Mouse (Mus musculus) stomach, embryonic 16.5 days (tissue): ENCODE measurements at regions not wholly inside any gene's neighbourhood (a gene's known extent, or its start where the extent isn't known, plus 50 kb on each side); places are given as distances from the start of the nearest gene placed in this dataset.

Source experiments
- ATAC-seq: fragments of 200-750 bp; cut with Nextera tagmentation; 2 replicates; pipeline ENCODE4 v1.8.0; 2017; ENCODE audit warnings: moderate number of reproducible peaks, moderate TSS enrichment; ENCODE audit not compliant: insufficient read depth, low FRiP score
- H3K27ac ChIP-seq: fragments of 300-500 bp; sonication (generic); 2 replicates; pipeline ENCODE4 v1.5.1; 2014; ENCODE audit warnings: low read length
- H3K27me3 ChIP-seq: fragments of 300-500 bp; sonication (generic); 2 replicates; pipeline ENCODE4 v1.6.1; 2014; ENCODE audit warnings: low read length, control low read depth, mixed read lengths; ENCODE audit not compliant: control insufficient read depth, insufficient read depth
- H3K36me3 ChIP-seq: fragments of 300-500 bp; sonication (generic); 2 replicates; pipeline ENCODE4 v1.6.1; 2014; ENCODE audit warnings: low read length; ENCODE audit not compliant: control insufficient read depth, insufficient read depth
- H3K4me1 ChIP-seq: fragments of 300-500 bp; sonication (generic); 2 replicates; pipeline ENCODE4 v1.6.1; 2014; ENCODE audit warnings: low read length, control low read depth, mixed read lengths; ENCODE audit not compliant: control insufficient read depth, insufficient read depth
- H3K4me2 ChIP-seq: fragments of 300-500 bp; sonication (generic); 2 replicates; pipeline ENCODE4 v1.6.1; 2014; ENCODE audit warnings: low read depth, low read length, mixed read lengths
- H3K4me3 ChIP-seq: fragments of 300-500 bp; sonication (generic); replicated peaks from 2 replicates; pipeline ENCODE4 v1.5.1; 2014; ENCODE audit warnings: mild to moderate bottlenecking, low read length
- H3K9ac ChIP-seq: fragments of 300-500 bp; sonication (generic); 2 replicates; pipeline ENCODE4 v1.6.1; 2014; ENCODE audit warnings: low read length
- H3K9me3 ChIP-seq: fragments of 300-500 bp; sonication (generic); replicated peaks from 2 replicates; pipeline ENCODE4 v1.6.1; 2016; ENCODE audit warnings: low read length, control low read depth; ENCODE audit not compliant: control insufficient read depth
- WGBS: fragments of 180-500 bp; shearing (Covaris S2); extraction: QIAGEN DNeasy Blood & Tissue Kit; methylation state at CpG from one replicate; pipeline ENCODE4 v1.1.7; 2014; 5-methylcytosine and 5-hydroxymethylcytosine counted together

GRCm38 (mm10) chr12:56275556-56276242 is 70.0 kb downstream of the Mbip start:
- Histone ChIP-seq H3K4me1 (no peaks in the 10 kb centered on the region), H3K27me3 (no peaks in the 10 kb centered on the region), H3K36me3 (no peaks in the 10 kb centered on the region), H3K4me3 (no peak overlapping the region), H3K9ac (no peak overlapping the region), H3K4me2 (no peak overlapping the region), H3K9me3 (no peaks in the 10 kb centered on the region), H3K27ac (no peak overlapping the region)
- 47% methylated on average over 17 of the region's 17 CpGs for WGBS
- ATAC-seq, result no peak

- ATAC-seq, result no peak
- Histone ChIP-seq H3K36me3 (no peaks in the 10 kb centered on the region), H3K4me1 (no peaks in the 10 kb centered on the region), H3K4me3 (no peak overlapping the region), H3K4me2 (no peak overlapping the region), H3K9me3 (no peaks in the 10 kb centered on the region), H3K9ac (no peak overlapping the region), H3K27ac (no peak overlapping the region), H3K27me3 (no peaks in the 10 kb centered on the region)
- 60% methylated on average over 6 of the region's 6 CpGs for WGBS
These were observed 80.6 kb downstream of the Mbip start for GRCm38 (mm10) chr12:56265049-56265448.

GRCm38 (mm10) chr12:56261471-56261870 is 84.2 kb downstream of the Mbip start:
- Histone ChIP-seq H3K9me3 (no peaks in the 10 kb centered on the region), H3K4me3 (no peak overlapping the region), H3K27me3 (no peaks in the 10 kb centered on the region), H3K4me1 (no peaks in the 10 kb centered on the region), H3K36me3 (no peaks in the 10 kb centered on the region), H3K27ac (no peak overlapping the region), H3K9ac (no peak overlapping the region), H3K4me2 (no peak overlapping the region)
- WGBS, result 64% methylated on average over 4 of the region's 4 CpGs
- no peak for ATAC-seq

GRCm38 (mm10) chr12:56258401-56259050 is 87.2 kb downstream of the Mbip start:
- H3K36me3 ChIP-seq, result no peaks in the 10 kb centered on the region
- ATAC-seq, result no peak
- no peaks in the 10 kb centered on the region for H3K4me1 ChIP-seq
- no peak overlapping the region for H3K27ac ChIP-seq
- no peak overlapping the region for H3K4me2 ChIP-seq
- no peak overlapping the region for H3K9ac ChIP-seq
- H3K4me3 ChIP-seq, result no peak overlapping the region
- 74% methylated on average over 14 of the region's 14 CpGs for WGBS
- no peaks in the 10 kb centered on the region for H3K27me3 ChIP-seq
- no peaks in the 10 kb centered on the region for H3K9me3 ChIP-seq

GRCm38 (mm10) chr12:56256243-56256881 is 89.3 kb downstream of the Mbip start:
- H3K4me2 ChIP-seq, result no peak overlapping the region
- 88% methylated on average over 11 of the region's 11 CpGs for WGBS

GRCm38 (mm10) chr12:56252612-56253444 is 92.9 kb downstream of the Mbip start:
- no peak overlapping the region for H3K4me3 ChIP-seq
- H3K27me3 ChIP-seq, result no peaks in the 10 kb centered on the region
- 40% methylated on average over 7 of the region's 7 CpGs for WGBS
- no peaks in the 10 kb centered on the region for H3K36me3 ChIP-seq
- H3K9me3 ChIP-seq, result no peaks in the 10 kb centered on the region
- ATAC-seq, result no peak
- no peaks in the 10 kb centered on the region for H3K4me1 ChIP-seq
- no peak overlapping the region for H3K9ac ChIP-seq
- no peak overlapping the region for H3K4me2 ChIP-seq
- no peak overlapping the region for H3K27ac ChIP-seq

More at GRCm38 (mm10) chr12:56256243-56256881, 89.3 kb downstream of the Mbip start:
- ATAC-seq, result no peak
- H3K36me3 ChIP-seq, result no peaks in the 10 kb centered on the region
- H3K4me1 ChIP-seq, result no peaks in the 10 kb centered on the region
- no peaks in the 10 kb centered on the region for H3K9me3 ChIP-seq
- no peak overlapping the region for H3K4me3 ChIP-seq
- no peak overlapping the region for H3K27ac ChIP-seq
- no peak overlapping the region for H3K9ac ChIP-seq
- no peaks in the 10 kb centered on the region for H3K27me3 ChIP-seq

GRCm38 (mm10) chr12:56250262-56250661 is 95.4 kb downstream of the Mbip start:
- Histone ChIP-seq H3K36me3 (no peaks in the 10 kb centered on the region), H3K4me2 (no peak overlapping the region), H3K9me3 (no peaks in the 10 kb centered on the region), H3K27ac (no peak overlapping the region), H3K4me1 (no peaks in the 10 kb centered on the region), H3K4me3 (no peak overlapping the region), H3K9ac (no peak overlapping the region), H3K27me3 (no peaks in the 10 kb centered on the region)
- WGBS, result 18% methylated on average over 3 of the region's 3 CpGs
- ATAC-seq, result no peak

- H3K27ac ChIP-seq, result no peak overlapping the region
- no peak for ATAC-seq
- H3K4me1 ChIP-seq, result no peaks in the 10 kb centered on the region
- no peak overlapping the region for H3K4me2 ChIP-seq
- H3K27me3 ChIP-seq, result no peaks in the 10 kb centered on the region
- H3K4me3 ChIP-seq, result no peak overlapping the region
- no peaks in the 10 kb centered on the region for H3K9me3 ChIP-seq
- H3K9ac ChIP-seq, result no peak overlapping the region
- no peaks in the 10 kb centered on the region for H3K36me3 ChIP-seq
- WGBS, result 88% methylated on average over 7 of the region's 7 CpGs
These were observed 99.3 kb downstream of the Mbip start for GRCm38 (mm10) chr12:56246406-56246805.
